Mouse (Mus musculus): Measurements from ENCODE around the gene Cabin1. TPM values are rescaled to one million over a fixed set of nuclear protein-coding genes. Genes with fewer than 3 reads are reported as not detected.

Gene Cabin1
- polyA plus RNA-seq, 1 experiment from 2014 or later, result 31.9 TPM

DNA sequence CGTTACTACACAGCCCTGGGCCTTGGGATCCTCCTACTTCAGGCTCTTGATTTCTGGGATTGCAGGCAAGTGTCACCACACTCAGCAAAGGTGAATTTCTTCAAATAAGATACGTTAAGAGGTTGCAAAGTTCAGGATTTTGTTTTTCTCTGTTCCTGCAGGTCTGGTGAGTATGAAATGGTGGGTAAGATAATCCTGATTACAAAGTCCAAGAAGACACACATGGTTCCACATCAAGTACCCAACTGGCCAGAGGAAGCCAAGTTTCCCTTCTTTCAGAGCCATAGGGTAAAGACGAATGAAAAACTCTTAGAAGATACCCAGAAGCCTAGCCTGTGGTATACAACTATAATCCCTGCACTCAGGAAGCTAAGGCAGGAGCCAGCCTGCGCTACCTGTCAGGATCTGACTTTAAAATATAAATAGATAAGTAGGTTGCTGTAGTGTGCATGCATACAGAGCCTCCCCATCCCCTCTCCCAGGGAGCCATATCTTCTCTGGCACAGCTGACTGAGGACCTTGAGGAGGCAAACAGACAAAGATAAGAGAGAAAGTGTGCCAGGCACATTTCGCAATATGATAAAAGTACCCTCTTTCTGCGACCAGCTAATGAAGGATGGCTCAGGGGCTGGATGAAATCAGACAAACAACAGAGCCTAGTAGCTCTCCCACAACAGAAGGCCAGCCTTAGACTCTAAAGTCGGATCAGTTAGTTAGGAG, 58.3 kb downstream of the Cabin1 start:
- H3K4me3 ChIP-seq, result no peak overlapping the region
- DNase-seq (ENCODE audit: low spot score), result no peak
- H3K27ac ChIP-seq, result no peak overlapping the region
- no peaks in the 10 kb centered on the region for H3K9me3 ChIP-seq (replicated peaks)
- 80% methylated on average over 7 of the region's 7 CpGs for WGBS
- H3K27me3 ChIP-seq (ENCODE audit: low read depth, poor library complexity, severe bottlenecking), result no peaks in the 10 kb centered on the region
- H3K4me1 ChIP-seq, result no peaks in the 10 kb centered on the region
- peaks cover 82% of the 10 kb centered on the region for H3K36me3 ChIP-seq

- WGBS, result 76% methylated on average over 15 of the region's 15 CpGs
- Histone ChIP-seq H3K27ac (no peak overlapping the region), H3K36me3 (peaks cover 82% of the 10 kb centered on the region), H3K27me3 (ENCODE audit: low read depth, poor library complexity, severe bottlenecking) (no peaks in the 10 kb centered on the region), H3K4me1 (no peaks in the 10 kb centered on the region), H3K4me3 (no peak overlapping the region), H3K9me3 (replicated peaks) (no peaks in the 10 kb centered on the region)
- DNase-seq (ENCODE audit: low spot score), result no peak
Observed at GRCm38 (mm10) chr10:75704212-75705185, 59.6 kb downstream of the Cabin1 start.

- 84% methylated on average over 1 of the region's 1 CpGs for WGBS
- no peak for DNase-seq (ENCODE audit: low spot score)
- no peaks in the 10 kb centered on the region for H3K9me3 ChIP-seq (replicated peaks)
Observed at GRCm38 (mm10) chr10:75703504-75703903, 60.6 kb downstream of the Cabin1 start.

GRCm38 (mm10) chr10:75702494-75702893, 61.6 kb downstream of the Cabin1 start:
- WGBS, result 91% methylated on average over 2 of the region's 2 CpGs

More at GRCm38 (mm10) chr10:75703504-75703903, 60.6 kb downstream of the Cabin1 start:
- H3K27me3 ChIP-seq (ENCODE audit: low read depth, poor library complexity, severe bottlenecking), result no peaks in the 10 kb centered on the region
- no peak overlapping the region for H3K27ac ChIP-seq
- no peak overlapping the region for H3K4me3 ChIP-seq
- H3K4me1 ChIP-seq, result no peaks in the 10 kb centered on the region
- H3K36me3 ChIP-seq, result peaks cover 82% of the 10 kb centered on the region

GRCm38 (mm10) chr10:75701280-75701679, 62.9 kb downstream of the Cabin1 start:
- DNase-seq (ENCODE audit: low spot score), result no peak
- Histone ChIP-seq H3K4me3 (no peak overlapping the region), H3K9me3 (replicated peaks) (no peaks in the 10 kb centered on the region), H3K4me1 (no peaks in the 10 kb centered on the region), H3K27ac (no peak overlapping the region), H3K27me3 (ENCODE audit: low read depth, poor library complexity, severe bottlenecking) (no peaks in the 10 kb centered on the region), H3K36me3 (peaks cover 80% of the 10 kb centered on the region)
- WGBS, result 92% methylated on average over 6 of the region's 6 CpGs

More at GRCm38 (mm10) chr10:75702494-75702893, 61.6 kb downstream of the Cabin1 start:
- Histone ChIP-seq H3K27ac (no peak overlapping the region), H3K27me3 (ENCODE audit: low read depth, poor library complexity, severe bottlenecking) (no peaks in the 10 kb centered on the region), H3K36me3 (peaks cover 81% of the 10 kb centered on the region), H3K4me1 (no peaks in the 10 kb centered on the region), H3K4me3 (no peak overlapping the region), H3K9me3 (replicated peaks) (no peaks in the 10 kb centered on the region)
- DNase-seq (ENCODE audit: low spot score), result no peak

DNA sequence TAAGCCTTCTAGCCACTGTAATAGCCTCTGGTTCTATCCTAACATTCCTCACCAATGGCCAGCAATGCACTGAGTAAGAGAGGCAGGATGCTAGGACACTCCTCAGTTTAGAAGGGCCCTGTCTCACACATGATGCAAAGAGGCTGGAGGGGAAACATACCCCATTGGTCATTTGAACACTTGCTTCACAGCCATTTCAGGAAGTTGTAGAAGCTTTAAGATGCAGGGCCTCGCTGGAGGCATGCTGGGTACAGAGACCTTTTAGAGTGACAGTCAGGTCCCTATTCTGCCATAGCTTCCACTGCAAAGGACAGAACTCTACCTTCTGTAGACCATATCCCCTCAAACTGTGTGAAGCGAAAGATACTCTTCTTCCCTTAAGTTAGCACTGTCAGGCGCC, 66.4 kb downstream of the Cabin1 start:
- H3K9me3 ChIP-seq (replicated peaks), result no peaks in the 10 kb centered on the region
- no peak overlapping the region for H3K4me3 ChIP-seq
- H3K27me3 ChIP-seq (ENCODE audit: low read depth, poor library complexity, severe bottlenecking), result no peaks in the 10 kb centered on the region
- WGBS, result 91% methylated on average over 3 of the region's 3 CpGs
- H3K27ac ChIP-seq, result no peak overlapping the region
- peaks cover 85% of the 10 kb centered on the region for H3K36me3 ChIP-seq
- H3K4me1 ChIP-seq, result no peaks in the 10 kb centered on the region
- DNase-seq (ENCODE audit: low spot score), result no peak

GRCm38 (mm10) chr10:75696597-75697355, 67.4 kb downstream of the Cabin1 start:
- DNase-seq (ENCODE audit: low spot score), result no peak
- peaks cover 91% of the 10 kb centered on the region for H3K36me3 ChIP-seq
- WGBS, result 85% methylated on average over 7 of the region's 7 CpGs

GRCm38 (mm10) chr10:75695521-75695920, 68.6 kb downstream of the Cabin1 start:
- Histone ChIP-seq H3K27me3 (ENCODE audit: low read depth, poor library complexity, severe bottlenecking) (no peaks in the 10 kb centered on the region), H3K4me3 (no peak overlapping the region), H3K4me1 (no peaks in the 10 kb centered on the region), H3K27ac (no peak overlapping the region), H3K9me3 (replicated peaks) (no peaks in the 10 kb centered on the region), H3K36me3 (peaks cover 99% of the 10 kb centered on the region)
- WGBS, result 100% methylated on average over 2 of the region's 2 CpGs
- no peak for DNase-seq (ENCODE audit: low spot score)

More at GRCm38 (mm10) chr10:75696597-75697355, 67.4 kb downstream of the Cabin1 start:
- Histone ChIP-seq H3K9me3 (replicated peaks) (no peaks in the 10 kb centered on the region), H3K27me3 (ENCODE audit: low read depth, poor library complexity, severe bottlenecking) (no peaks in the 10 kb centered on the region), H3K27ac (no peak overlapping the region), H3K4me3 (no peak overlapping the region), H3K4me1 (no peaks in the 10 kb centered on the region)

- peaks cover 96% of the 10 kb centered on the region for H3K36me3 ChIP-seq
- no peaks in the 10 kb centered on the region for H3K4me1 ChIP-seq
- WGBS, result 93% methylated on average over 5 of the region's 5 CpGs
Observed at GRCm38 (mm10) chr10:75695078-75695477, 69.1 kb downstream of the Cabin1 start.

GRCm38 (mm10) chr10:75694567-75694966, 69.6 kb downstream of the Cabin1 start:
- Histone ChIP-seq H3K27ac (no peak overlapping the region), H3K36me3 (peaks cover 96% of the 10 kb centered on the region), H3K4me3 (no peak overlapping the region)

More at GRCm38 (mm10) chr10:75695078-75695477, 69.1 kb downstream of the Cabin1 start:
- H3K4me3 ChIP-seq, result no peak overlapping the region
- H3K9me3 ChIP-seq (replicated peaks), result no peaks in the 10 kb centered on the region
- H3K27me3 ChIP-seq (ENCODE audit: low read depth, poor library complexity, severe bottlenecking), result no peaks in the 10 kb centered on the region
- no peak for DNase-seq (ENCODE audit: low spot score)
- no peak overlapping the region for H3K27ac ChIP-seq

GRCm38 (mm10) chr10:75693451-75694233, 70.5 kb downstream of the Cabin1 start:
- 92% methylated on average over 11 of the region's 11 CpGs for WGBS
- Histone ChIP-seq H3K27me3 (ENCODE audit: low read depth, poor library complexity, severe bottlenecking) (no peaks in the 10 kb centered on the region), H3K4me3 (no peak overlapping the region), H3K27ac (no peak overlapping the region), H3K9me3 (replicated peaks) (no peaks in the 10 kb centered on the region), H3K4me1 (no peaks in the 10 kb centered on the region), H3K36me3 (peaks cover 96% of the 10 kb centered on the region)
- DNase-seq (ENCODE audit: low spot score), result no peak

More at GRCm38 (mm10) chr10:75694567-75694966, 69.6 kb downstream of the Cabin1 start:
- Histone ChIP-seq H3K4me1 (no peaks in the 10 kb centered on the region), H3K27me3 (ENCODE audit: low read depth, poor library complexity, severe bottlenecking) (no peaks in the 10 kb centered on the region), H3K9me3 (replicated peaks) (no peaks in the 10 kb centered on the region)
- no peak for DNase-seq (ENCODE audit: low spot score)
- WGBS, result 91% methylated on average over 9 of the region's 9 CpGs

GRCm38 (mm10) chr10:75688598-75688997, 75.5 kb downstream of the Cabin1 start:
- Histone ChIP-seq H3K27ac (no peak overlapping the region), H3K4me1 (no peaks in the 10 kb centered on the region), H3K27me3 (ENCODE audit: low read depth, poor library complexity, severe bottlenecking) (no peaks in the 10 kb centered on the region), H3K9me3 (replicated peaks) (no peaks in the 10 kb centered on the region), H3K4me3 (no peak overlapping the region), H3K36me3 (peaks cover 91% of the 10 kb centered on the region)
- 99% methylated on average over 2 of the region's 2 CpGs for WGBS
- no peak for DNase-seq (ENCODE audit: low spot score)
